Mouse (Mus musculus): ENCODE results near the gene Rapgef4. TPM values are rescaled to one million over a fixed set of nuclear protein-coding genes. Genes with fewer than 3 reads are reported as not detected.

The Rapgef4 gene
- polyA plus RNA-seq, 1 experiment from 2014 or later = 4.3 TPM

- Histone ChIP-seq H3K9me3 (no peaks in the 10 kb centered on the region), H3K4me2 (no peak overlapping the region), H3K36me3 (no peaks in the 10 kb centered on the region), H3K4me1 (0 out of 2 replicates have a peak, but pooled peaks cover 5% of the 10 kb centered on the region), H3K27ac (no peak overlapping the region), H3K9ac (no peak overlapping the region), H3K27me3 (replicated peaks) (no peaks in the 10 kb centered on the region), H3K4me3 (replicated peaks) (no peak overlapping the region)
- 38% methylated on average over 9 of the region's 9 CpGs for WGBS
- no peak for ATAC-seq (ENCODE audit: insufficient read depth, low FRiP score, low read depth)
These were observed 188.5 kb downstream of the Rapgef4 start for GRCm38 (mm10) chr2:72169451-72170100.

- 81% methylated on average over 8 of the region's 8 CpGs for WGBS
- no peak overlapping the region for H3K4me3 ChIP-seq (replicated peaks)
These were observed 189.5 kb downstream of the Rapgef4 start for GRCm38 (mm10) chr2:72170546-72170945.

GRCm38 (mm10) chr2:72171204-72171603 lies 190.2 kb downstream of the Rapgef4 start:
- Histone ChIP-seq H3K9ac (no peak overlapping the region), H3K36me3 (no peaks in the 10 kb centered on the region), H3K4me2 (no peak overlapping the region), H3K27me3 (replicated peaks) (no peaks in the 10 kb centered on the region), H3K4me3 (replicated peaks) (no peak overlapping the region), H3K4me1 (0 out of 2 replicates have a peak, but pooled peaks cover 5% of the 10 kb centered on the region), H3K9me3 (no peaks in the 10 kb centered on the region), H3K27ac (no peak overlapping the region)
- ATAC-seq (ENCODE audit: insufficient read depth, low FRiP score, low read depth) = no peak
- 90% methylated on average over 5 of the region's 5 CpGs for WGBS

More at GRCm38 (mm10) chr2:72170546-72170945, 189.5 kb downstream of the Rapgef4 start:
- no peaks in the 10 kb centered on the region for H3K36me3 ChIP-seq
- no peak overlapping the region for H3K4me2 ChIP-seq
- H3K4me1 ChIP-seq = 0 out of 2 replicates have a peak, but pooled peaks cover 5% of the 10 kb centered on the region
- H3K9me3 ChIP-seq = no peaks in the 10 kb centered on the region
- no peak overlapping the region for H3K27ac ChIP-seq
- no peaks in the 10 kb centered on the region for H3K27me3 ChIP-seq (replicated peaks)
- ATAC-seq (ENCODE audit: insufficient read depth, low FRiP score, low read depth) = no peak
- H3K9ac ChIP-seq = no peak overlapping the region

- no peaks in the 10 kb centered on the region for H3K36me3 ChIP-seq
- no peaks in the 10 kb centered on the region for H3K27me3 ChIP-seq (replicated peaks)
- no peak overlapping the region for H3K4me2 ChIP-seq
- H3K27ac ChIP-seq = no peak overlapping the region
- no peak for ATAC-seq (ENCODE audit: insufficient read depth, low FRiP score, low read depth)
- WGBS = 48% methylated on average over 3 of the region's 3 CpGs
- no peaks in the 10 kb centered on the region for H3K9me3 ChIP-seq
- H3K9ac ChIP-seq = no peak overlapping the region
- H3K4me3 ChIP-seq (replicated peaks) = no peak overlapping the region
- H3K4me1 ChIP-seq = no peaks in the 10 kb centered on the region
These were observed 192.0 kb downstream of the Rapgef4 start for GRCm38 (mm10) chr2:72173010-72173409.

GRCm38 (mm10) chr2:72173844-72174243 lies 192.8 kb downstream of the Rapgef4 start:
- H3K4me2 ChIP-seq = no peak overlapping the region
- H3K4me3 ChIP-seq (replicated peaks) = no peak overlapping the region
- no peaks in the 10 kb centered on the region for H3K27me3 ChIP-seq (replicated peaks)
- no peak overlapping the region for H3K9ac ChIP-seq
- H3K27ac ChIP-seq = no peak overlapping the region
- no peaks in the 10 kb centered on the region for H3K36me3 ChIP-seq
- ATAC-seq (ENCODE audit: insufficient read depth, low FRiP score, low read depth) = no peak
- H3K4me1 ChIP-seq = no peaks in the 10 kb centered on the region
- WGBS = 34% methylated on average over 4 of the region's 4 CpGs
- H3K9me3 ChIP-seq = no peaks in the 10 kb centered on the region

GRCm38 (mm10) chr2:72175536-72175935 lies 194.5 kb downstream of the Rapgef4 start:
- Histone ChIP-seq H3K36me3 (no peaks in the 10 kb centered on the region), H3K9ac (no peak overlapping the region), H3K27me3 (replicated peaks) (no peaks in the 10 kb centered on the region), H3K4me1 (no peaks in the 10 kb centered on the region), H3K9me3 (no peaks in the 10 kb centered on the region), H3K27ac (no peak overlapping the region), H3K4me3 (replicated peaks) (no peak overlapping the region), H3K4me2 (no peak overlapping the region)
- WGBS = 66% methylated on average over 7 of the region's 7 CpGs
- ATAC-seq (ENCODE audit: insufficient read depth, low FRiP score, low read depth) = no peak

GRCm38 (mm10) chr2:72175971-72176370 lies 194.9 kb downstream of the Rapgef4 start:
- no peak for ATAC-seq (ENCODE audit: insufficient read depth, low FRiP score, low read depth)
- Histone ChIP-seq H3K4me1 (no peaks in the 10 kb centered on the region), H3K27me3 (replicated peaks) (no peaks in the 10 kb centered on the region), H3K27ac (no peak overlapping the region), H3K4me2 (no peak overlapping the region), H3K4me3 (replicated peaks) (no peak overlapping the region), H3K9me3 (no peaks in the 10 kb centered on the region), H3K36me3 (no peaks in the 10 kb centered on the region), H3K9ac (no peak overlapping the region)
- 23% methylated on average over 5 of the region's 5 CpGs for WGBS

GRCm38 (mm10) chr2:72177214-72178023 lies 196.4 kb downstream of the Rapgef4 start:
- no peaks in the 10 kb centered on the region for H3K27me3 ChIP-seq (replicated peaks)
- no peaks in the 10 kb centered on the region for H3K9me3 ChIP-seq
- H3K27ac ChIP-seq = no peak overlapping the region
- no peaks in the 10 kb centered on the region for H3K4me1 ChIP-seq
- 72% methylated on average over 6 of the region's 6 CpGs for WGBS
- no peak for ATAC-seq (ENCODE audit: insufficient read depth, low FRiP score, low read depth)
- H3K4me3 ChIP-seq (replicated peaks) = no peak overlapping the region
- H3K9ac ChIP-seq = no peak overlapping the region
- H3K36me3 ChIP-seq = no peaks in the 10 kb centered on the region
- no peak overlapping the region for H3K4me2 ChIP-seq

- no peak for ATAC-seq (ENCODE audit: insufficient read depth, low FRiP score, low read depth)
- no peaks in the 10 kb centered on the region for H3K9me3 ChIP-seq
- H3K4me2 ChIP-seq = no peak overlapping the region
- H3K27ac ChIP-seq = no peak overlapping the region
- H3K4me3 ChIP-seq (replicated peaks) = no peak overlapping the region
- H3K4me1 ChIP-seq = no peaks in the 10 kb centered on the region
- H3K9ac ChIP-seq = no peak overlapping the region
- H3K36me3 ChIP-seq = no peaks in the 10 kb centered on the region
- no peaks in the 10 kb centered on the region for H3K27me3 ChIP-seq (replicated peaks)
- 83% methylated on average over 4 of the region's 4 CpGs for WGBS
These were observed 197.0 kb downstream of the Rapgef4 start for GRCm38 (mm10) chr2:72178025-72178424.

GRCm38 (mm10) chr2:72178515-72178914 lies 197.5 kb downstream of the Rapgef4 start:
- 89% methylated on average over 11 of the region's 11 CpGs for WGBS

GRCm38 (mm10) chr2:72179600-72180301 lies 198.7 kb downstream of the Rapgef4 start:
- no peaks in the 10 kb centered on the region for H3K36me3 ChIP-seq
- no peaks in the 10 kb centered on the region for H3K9me3 ChIP-seq
- ATAC-seq (ENCODE audit: insufficient read depth, low FRiP score, low read depth) = no peak
- no peak overlapping the region for H3K27ac ChIP-seq
- H3K27me3 ChIP-seq (replicated peaks) = no peaks in the 10 kb centered on the region
- no peak overlapping the region for H3K9ac ChIP-seq
- H3K4me1 ChIP-seq = no peaks in the 10 kb centered on the region
- H3K4me2 ChIP-seq = no peak overlapping the region
- WGBS = 76% methylated on average over 15 of the region's 15 CpGs
- no peak overlapping the region for H3K4me3 ChIP-seq (replicated peaks)

More at GRCm38 (mm10) chr2:72178515-72178914, 197.5 kb downstream of the Rapgef4 start:
- H3K4me2 ChIP-seq = no peak overlapping the region
- H3K27ac ChIP-seq = no peak overlapping the region
- H3K4me3 ChIP-seq (replicated peaks) = no peak overlapping the region
- no peaks in the 10 kb centered on the region for H3K36me3 ChIP-seq
- H3K27me3 ChIP-seq (replicated peaks) = no peaks in the 10 kb centered on the region
- no peaks in the 10 kb centered on the region for H3K9me3 ChIP-seq
- ATAC-seq (ENCODE audit: insufficient read depth, low FRiP score, low read depth) = no peak
- no peak overlapping the region for H3K9ac ChIP-seq
- H3K4me1 ChIP-seq = no peaks in the 10 kb centered on the region

- H3K27me3 ChIP-seq (replicated peaks) = no peaks in the 10 kb centered on the region
- H3K9ac ChIP-seq = no peak overlapping the region
- no peaks in the 10 kb centered on the region for H3K4me1 ChIP-seq
- 86% methylated on average over 2 of the region's 2 CpGs for WGBS
- H3K9me3 ChIP-seq = no peaks in the 10 kb centered on the region
- no peak overlapping the region for H3K4me2 ChIP-seq
- H3K36me3 ChIP-seq = no peaks in the 10 kb centered on the region
- ATAC-seq (ENCODE audit: insufficient read depth, low FRiP score, low read depth) = no peak
- H3K27ac ChIP-seq = no peak overlapping the region
- no peak overlapping the region for H3K4me3 ChIP-seq (replicated peaks)
These were observed 200.4 kb downstream of the Rapgef4 start for GRCm38 (mm10) chr2:72181443-72181842.
